Mouse (Mus musculus): ENCODE results near the gene Pi4ka.

DNA sequence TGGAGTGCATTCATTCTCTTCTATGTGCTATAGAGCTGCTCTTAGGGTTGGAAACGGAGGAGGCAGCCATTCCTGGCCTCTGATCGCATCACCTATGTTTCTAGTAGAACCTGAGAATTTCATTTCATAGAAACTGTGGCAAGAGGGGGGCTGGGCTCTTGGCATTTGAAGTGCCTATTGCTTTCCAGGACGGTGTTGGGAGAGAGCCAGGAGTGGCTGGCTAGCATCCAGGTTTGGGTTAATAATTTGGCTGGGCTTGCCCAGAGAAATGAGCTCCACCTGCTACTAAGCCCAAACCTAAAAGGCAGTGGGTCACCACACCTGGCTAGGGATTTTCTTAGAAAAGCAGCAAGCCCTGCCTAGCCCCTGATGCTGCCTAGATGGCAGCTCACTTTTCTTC lies 154.6 kb downstream of the Pi4ka start:
- no peak for TF ChIP-seq POLR2A (IDR thresholded peaks at IDR 0.05; ENCODE audit: extremely low read depth, insufficient read depth, low read length)
- TF ChIP-seq CTCF (IDR thresholded peaks at IDR 0.05; ENCODE audit: low read depth, low read length): no peak
